Mouse (Mus musculus): ENCODE measurements at regions not wholly inside any gene's neighbourhood (a gene's known extent, or its start where the extent isn't known, plus 50 kb on each side); places are given as distances from the start of the nearest gene placed in this dataset.

- TF ChIP-seq CTCF (IDR thresholded peaks at IDR 0.05): no peak
- no peak for DNase-seq
- intact Hi-C loops (cut with DNase I): no loop called here
- Histone ChIP-seq H3K27ac (no peak overlapping the region), H3K4me3 (no peak overlapping the region)
These were observed 891.5 kb downstream of the Stpg2 start for GRCm38 (mm10) chr3:140096854-140097540.

DNA sequence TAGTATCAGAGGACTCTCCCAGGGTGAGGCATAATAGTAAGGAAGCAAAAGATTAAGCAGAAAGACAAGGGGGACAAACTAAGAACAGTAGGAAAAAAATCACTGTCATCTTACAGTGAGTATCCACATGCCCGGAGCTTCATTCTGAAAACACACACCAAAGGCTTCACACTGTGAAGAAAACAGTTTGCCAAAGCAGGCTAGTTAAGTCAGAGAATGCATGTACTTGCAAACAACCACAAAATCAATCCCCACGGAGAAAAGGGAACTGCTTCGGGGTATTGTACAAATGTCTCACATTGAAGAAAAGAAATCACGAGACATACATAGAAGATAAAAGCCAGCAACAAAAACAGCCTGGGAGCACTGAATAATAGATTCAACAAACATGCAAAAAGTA is 903.9 kb downstream of the Stpg2 start:
- DNase-seq: no peak
- intact Hi-C loops (cut with DNase I): no loop called here
- no peak overlapping the region for H3K4me3 ChIP-seq
- no peak overlapping the region for H3K27ac ChIP-seq
- TF ChIP-seq CTCF (IDR thresholded peaks at IDR 0.05): no peak

DNA sequence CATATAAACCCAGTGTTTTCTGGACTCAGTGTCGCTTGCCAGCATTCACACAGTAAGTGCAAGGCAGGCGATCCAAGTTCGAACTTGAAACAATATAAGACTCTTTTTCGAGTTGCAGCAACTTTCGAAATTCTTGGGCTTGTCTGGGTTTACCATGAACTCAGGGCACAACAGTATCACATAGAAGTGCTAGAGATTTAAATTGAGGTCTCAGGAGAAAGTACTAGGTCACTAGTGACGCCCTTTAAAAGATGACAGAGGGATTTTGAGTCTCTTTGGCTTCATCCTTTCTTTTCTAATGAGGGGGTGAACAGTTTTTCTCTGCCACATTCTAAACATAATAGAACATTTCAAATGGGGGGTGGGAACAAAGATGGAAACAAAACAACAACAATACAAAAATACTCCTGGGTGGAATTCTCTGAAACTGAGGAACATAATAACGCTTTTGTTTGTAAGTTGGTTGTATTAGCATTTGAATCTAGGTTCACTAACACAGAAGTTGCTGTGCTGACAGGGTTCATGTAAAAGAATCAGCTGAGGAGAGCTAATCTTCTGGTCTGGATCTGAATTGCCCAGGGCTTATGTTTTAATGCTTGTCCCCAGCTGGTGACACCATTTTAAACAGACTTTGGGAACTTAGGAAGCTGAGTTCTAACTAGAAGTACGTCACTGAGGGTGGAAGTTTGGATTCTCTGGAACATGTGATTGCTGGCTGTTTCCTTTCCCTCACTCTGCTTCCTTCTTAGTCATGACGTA is 906.1 kb downstream of the Stpg2 start:
- Histone ChIP-seq H3K4me3 (no peak overlapping the region), H3K27ac (no peak overlapping the region)
- no peak for DNase-seq
- intact Hi-C loops (cut with DNase I): no loop called here
- no peak for TF ChIP-seq CTCF (IDR thresholded peaks at IDR 0.05)

- Histone ChIP-seq H3K27ac (no peak overlapping the region), H3K4me3 (no peak overlapping the region)
- TF ChIP-seq CTCF (IDR thresholded peaks at IDR 0.05): no peak
- DNase-seq: no peak
- intact Hi-C loops (cut with DNase I): no loop called here
These were observed 909.6 kb downstream of the Stpg2 start for GRCm38 (mm10) chr3:140115116-140115515.

GRCm38 (mm10) chr3:140127310-140127709 is 921.8 kb downstream of the Stpg2 start:
- Histone ChIP-seq H3K4me3 (no peak overlapping the region), H3K27ac (no peak overlapping the region)
- TF ChIP-seq CTCF (IDR thresholded peaks at IDR 0.05): no peak
- DNase-seq: no peak
- intact Hi-C loops (cut with DNase I): no loop called here

DNA sequence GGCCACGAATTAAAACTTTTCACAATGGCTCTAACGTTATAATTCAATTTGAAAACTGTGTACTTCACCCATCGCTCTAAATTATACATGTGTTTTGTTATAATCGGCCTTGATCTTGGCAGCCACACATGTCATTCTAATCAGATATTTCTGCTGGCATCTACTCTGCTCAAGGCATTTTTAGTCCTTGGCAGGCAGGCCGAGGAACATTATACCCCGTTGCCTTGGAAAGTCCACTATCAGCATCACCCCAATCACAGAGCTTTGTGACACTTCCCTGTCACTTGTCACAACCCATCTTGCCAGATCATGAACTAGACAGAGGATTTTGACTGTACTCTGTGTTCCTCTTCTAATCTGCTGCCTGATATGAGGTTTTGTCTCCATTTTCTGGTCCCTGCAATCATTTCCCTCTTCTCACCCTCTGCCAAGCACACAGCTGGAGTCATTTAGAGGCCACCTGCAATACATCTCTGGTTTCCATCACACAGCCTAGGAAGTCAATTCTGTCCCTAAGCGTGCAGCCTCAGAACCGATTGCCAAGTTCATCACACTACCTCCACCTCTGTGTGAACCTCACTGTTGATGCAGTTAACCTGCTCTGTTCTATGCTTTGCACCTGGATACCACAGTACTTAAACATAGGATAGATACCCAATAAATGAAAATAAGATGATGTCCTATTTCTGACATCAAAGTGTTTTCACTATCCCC is 923.7 kb downstream of the Stpg2 start:
- intact Hi-C loops (cut with DNase I): no loop called here
- no peak for TF ChIP-seq CTCF (IDR thresholded peaks at IDR 0.05)
- no peak for DNase-seq
- Histone ChIP-seq H3K4me3 (no peak overlapping the region), H3K27ac (no peak overlapping the region)

DNA sequence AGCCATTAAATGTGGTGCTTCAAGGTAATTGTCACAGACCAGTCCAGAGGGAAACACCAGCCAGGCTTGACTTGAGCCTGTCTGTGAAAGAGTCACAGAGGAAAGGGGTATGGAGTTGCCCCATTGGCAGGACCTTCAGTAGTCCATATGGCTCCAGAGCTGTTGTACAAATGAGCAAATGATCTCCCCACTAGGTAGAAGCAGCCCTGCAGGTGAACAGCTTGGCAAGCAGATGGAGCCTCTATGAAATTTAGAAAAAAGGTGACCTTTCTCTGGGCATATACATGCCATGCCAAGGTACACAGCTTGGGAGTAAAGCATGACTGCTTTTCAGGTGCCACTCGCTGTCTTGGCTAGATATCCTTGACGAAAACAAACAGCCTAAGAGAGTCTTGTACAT is 938.4 kb downstream of the Stpg2 start:
- no peak for DNase-seq
- no peak overlapping the region for H3K27ac ChIP-seq

GRCm38 (mm10) chr3:140147158-140147933 is 941.9 kb downstream of the Stpg2 start:
- DNase-seq: no peak
- H3K4me3 ChIP-seq: no peak overlapping the region
- intact Hi-C loops (cut with DNase I): no loop called here
- no peak for TF ChIP-seq CTCF (IDR thresholded peaks at IDR 0.05)
- H3K27ac ChIP-seq: no peak overlapping the region

More for the DNA sequence above, 938.4 kb downstream of the Stpg2 start:
- intact Hi-C loops (cut with DNase I): no loop called here
- no peak overlapping the region for H3K4me3 ChIP-seq
- TF ChIP-seq CTCF (IDR thresholded peaks at IDR 0.05): no peak

DNA sequence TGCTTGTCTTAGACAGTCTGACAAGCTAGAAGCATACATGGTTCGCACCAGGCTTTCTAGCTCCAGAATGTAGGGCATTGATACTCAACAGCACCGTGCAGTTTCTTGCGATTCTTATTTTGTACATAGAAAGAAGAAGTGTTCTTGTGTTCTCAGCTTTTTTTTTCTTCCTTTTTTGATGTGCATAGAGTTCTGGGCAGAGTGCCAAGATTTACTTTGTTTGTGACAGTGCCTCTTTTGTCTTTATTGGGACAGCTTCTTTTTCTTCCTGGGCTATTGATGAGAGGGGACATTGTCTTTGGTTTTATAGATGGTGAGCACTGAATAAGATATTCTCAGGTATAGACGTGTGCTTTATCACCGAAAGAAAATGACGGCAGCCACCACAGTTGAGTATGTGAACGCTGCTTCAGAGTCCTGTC is 945.0 kb downstream of the Stpg2 start:
- no peak overlapping the region for H3K4me3 ChIP-seq
- intact Hi-C loops (cut with DNase I): no loop called here
- no peak for TF ChIP-seq CTCF (IDR thresholded peaks at IDR 0.05)
- DNase-seq: no peak
- no peak overlapping the region for H3K27ac ChIP-seq

GRCm38 (mm10) chr3:140179471-140179870 is 974.0 kb downstream of the Stpg2 start:
- DNase-seq: no peak
- no peak for TF ChIP-seq CTCF (IDR thresholded peaks at IDR 0.05)
- intact Hi-C loops (cut with DNase I): no loop called here
- Histone ChIP-seq H3K4me3 (no peak overlapping the region), H3K27ac (no peak overlapping the region)

DNA sequence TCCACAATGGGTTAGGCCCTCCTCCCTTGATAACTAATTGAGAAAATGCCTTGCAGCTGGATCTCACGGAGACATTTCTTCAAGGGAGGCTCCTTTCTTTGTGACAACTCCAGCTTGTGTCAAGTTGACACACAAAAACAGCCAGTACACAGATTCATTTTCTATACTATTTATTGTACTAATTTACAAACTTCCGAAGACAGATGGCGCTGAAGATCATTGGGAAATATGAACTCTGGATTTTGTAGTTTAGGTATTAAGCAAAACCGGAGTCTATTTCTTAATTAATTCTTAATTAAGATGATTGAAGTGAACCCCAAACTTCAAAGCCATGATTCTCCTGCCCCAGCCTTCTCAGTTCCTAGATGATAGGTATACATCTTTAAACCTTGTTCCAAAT is 977.2 kb downstream of the Stpg2 start:
- no peak overlapping the region for H3K4me3 ChIP-seq
- no peak for TF ChIP-seq CTCF (IDR thresholded peaks at IDR 0.05)
- H3K27ac ChIP-seq: no peak overlapping the region
- no peak for DNase-seq
- intact Hi-C loops (cut with DNase I): no loop called here

DNA sequence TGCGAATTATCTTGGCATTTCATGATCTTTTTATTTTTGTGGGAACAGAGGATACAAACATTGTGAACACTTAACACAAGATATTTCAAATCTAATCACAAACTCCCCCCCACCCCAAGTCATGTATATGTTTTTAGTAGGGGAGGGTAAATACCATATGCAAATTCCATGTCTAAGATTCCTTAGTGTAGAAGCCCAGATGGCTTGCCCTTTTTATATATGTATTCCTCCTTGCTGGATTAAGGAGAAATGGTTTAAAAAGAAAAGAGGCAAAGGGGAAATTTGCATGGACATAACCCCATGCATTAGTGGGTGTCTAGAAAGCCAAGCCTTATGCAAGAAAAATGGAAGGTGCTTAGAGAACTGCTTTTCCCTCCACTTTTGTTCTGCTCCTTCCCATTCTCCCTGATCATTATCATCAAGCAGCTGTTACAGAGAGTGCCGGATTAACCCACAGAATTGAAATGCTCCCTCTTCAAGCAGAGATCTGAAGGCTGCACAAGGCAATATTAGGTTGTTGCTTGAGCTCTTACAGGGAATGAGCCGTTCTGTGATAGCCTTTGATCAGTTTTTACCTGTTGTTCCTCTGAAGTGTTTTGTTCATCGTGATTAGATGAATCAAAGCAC is 979.5 kb downstream of the Stpg2 start:
- no peak for TF ChIP-seq CTCF (IDR thresholded peaks at IDR 0.05)
- DNase-seq: no peak
- Histone ChIP-seq H3K27ac (no peak overlapping the region), H3K4me3 (no peak overlapping the region)
- intact Hi-C loops (cut with DNase I): no loop called here

Data from gastrocnemius, adult 2 months (tissue).